Mouse (Mus musculus): ENCODE data around the gene Vwa8.

The Vwa8 gene

DNA sequence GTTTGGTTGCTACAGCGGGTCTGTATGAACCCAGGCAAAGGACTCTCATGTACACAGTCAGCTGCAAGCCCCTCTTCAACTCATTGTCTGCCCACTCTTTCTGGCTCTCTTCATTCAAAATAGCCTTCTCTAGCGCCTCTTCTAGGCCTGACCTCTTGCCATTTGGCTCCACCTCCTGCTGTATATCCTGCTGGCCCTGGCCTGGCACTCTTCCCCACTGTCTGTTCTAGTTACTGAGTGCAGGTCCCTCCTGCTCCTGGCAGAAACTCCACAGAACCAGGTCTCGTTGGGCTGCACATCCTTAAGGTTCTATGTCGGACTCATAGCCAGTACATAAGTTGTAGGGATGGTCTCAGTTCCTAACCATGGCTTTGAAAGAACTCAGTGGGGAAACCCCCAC is 293.5 kb downstream of the Vwa8 start:
- in situ Hi-C loops (cut with MseI, MboI) = no loop called here

DNA sequence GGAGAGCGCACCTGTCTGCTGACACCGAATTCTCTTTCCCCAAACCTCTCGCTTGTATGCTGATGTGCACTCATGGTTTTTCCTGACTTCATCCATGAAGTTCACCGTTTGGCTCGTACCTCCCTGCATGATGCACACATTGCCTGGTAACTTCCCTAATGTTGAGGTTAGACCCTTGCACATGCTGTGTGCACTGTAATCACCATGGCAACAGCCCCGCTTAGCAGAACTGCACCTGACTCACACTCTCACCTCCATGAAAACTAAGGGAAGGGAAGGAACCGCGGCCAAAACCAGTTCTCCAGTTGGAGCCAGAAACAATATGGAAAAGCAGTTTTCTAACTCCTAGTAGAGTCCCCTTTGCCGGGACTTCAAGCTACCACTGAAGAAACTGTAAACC is 294.8 kb downstream of the Vwa8 start:
- in situ Hi-C loops (cut with MseI, MboI) = no loop called here

DNA sequence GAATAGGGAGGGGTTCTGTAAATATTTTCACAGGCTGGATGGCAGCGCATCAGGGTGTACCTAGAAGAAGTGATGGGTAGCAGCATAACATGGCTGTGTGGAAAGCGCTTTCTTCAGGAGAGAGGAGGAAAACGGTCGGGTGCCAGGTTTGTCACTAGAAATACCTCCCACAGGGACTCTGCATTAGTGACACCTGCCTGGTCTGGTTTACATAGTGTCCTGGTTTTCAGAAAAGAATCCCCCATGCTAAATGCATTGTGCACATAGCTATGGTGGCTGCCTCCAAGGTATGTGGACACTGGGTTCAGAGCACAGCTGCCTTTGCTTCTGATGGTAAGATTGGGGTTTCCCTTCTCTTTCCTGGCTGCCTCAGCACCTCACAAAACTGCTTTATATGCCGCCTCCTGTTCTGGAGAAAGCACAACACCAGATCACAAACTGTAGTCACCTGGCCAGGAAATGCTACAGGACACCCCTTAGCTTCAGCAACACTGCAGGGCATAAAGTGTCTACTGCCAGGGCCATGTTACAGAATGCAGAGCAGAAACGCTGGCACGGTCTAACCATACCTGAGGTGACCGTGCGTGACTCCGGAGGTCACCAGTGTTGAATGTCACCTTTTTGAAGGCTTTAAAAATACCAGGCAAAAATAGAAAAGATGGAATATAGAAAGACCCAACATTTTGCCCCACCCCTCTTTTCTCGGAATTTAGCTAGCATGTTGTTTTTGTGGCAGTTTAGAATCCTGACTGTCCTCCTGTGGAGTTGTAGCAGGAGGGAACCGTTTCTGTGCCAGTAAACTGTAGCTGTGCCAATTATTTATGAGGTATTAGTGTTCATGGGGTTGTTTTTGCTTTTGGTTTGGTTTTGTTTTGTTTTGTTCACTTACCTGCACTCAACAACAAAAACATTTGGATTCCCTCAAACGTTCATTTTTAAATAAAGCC is 295.7 kb downstream of the Vwa8 start:
- in situ Hi-C loops (cut with MseI, MboI) = no loop called here

DNA sequence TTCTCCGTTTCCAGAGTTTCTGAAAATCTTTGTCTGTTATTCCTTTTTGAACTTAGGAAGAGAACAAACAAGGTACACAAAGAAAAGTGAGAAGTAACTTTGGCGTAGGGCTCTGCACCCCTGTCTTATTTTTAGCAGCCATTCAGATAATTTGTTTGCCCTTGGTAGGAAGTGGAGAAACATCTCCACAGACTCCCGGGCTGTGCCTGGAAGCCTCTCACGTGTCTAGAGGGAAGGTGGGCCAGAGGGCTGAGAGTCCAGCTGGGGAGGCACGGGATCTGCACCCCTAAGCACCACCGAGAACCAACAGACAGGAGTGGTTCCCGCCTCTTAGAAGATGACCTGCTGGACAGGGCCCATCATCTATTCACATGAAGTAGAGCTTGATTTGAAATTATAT is 302.9 kb downstream of the Vwa8 start:
- in situ Hi-C loops (cut with MseI, MboI) = no loop called here

DNA sequence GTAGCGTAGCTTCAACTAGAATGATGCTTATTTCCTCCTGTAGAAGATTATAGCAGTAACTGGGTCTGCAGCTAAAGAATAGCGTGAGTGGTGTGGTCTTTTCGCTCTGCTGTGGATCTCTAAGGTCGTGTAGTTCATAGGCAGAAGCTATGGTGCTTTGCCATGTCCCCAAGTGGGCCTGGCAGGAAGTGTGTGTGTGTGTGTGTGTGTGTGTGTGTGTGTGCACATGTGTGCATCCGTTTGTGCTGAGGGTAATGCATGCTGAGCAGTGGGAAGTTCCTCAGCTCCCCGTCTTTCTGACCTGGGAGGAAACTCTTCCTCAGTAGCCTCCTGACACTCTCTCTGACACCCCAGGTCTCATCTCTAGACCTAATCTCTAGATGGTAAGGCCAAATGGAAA is 305.0 kb downstream of the Vwa8 start:
- in situ Hi-C loops (cut with MseI, MboI) = no loop called here

DNA sequence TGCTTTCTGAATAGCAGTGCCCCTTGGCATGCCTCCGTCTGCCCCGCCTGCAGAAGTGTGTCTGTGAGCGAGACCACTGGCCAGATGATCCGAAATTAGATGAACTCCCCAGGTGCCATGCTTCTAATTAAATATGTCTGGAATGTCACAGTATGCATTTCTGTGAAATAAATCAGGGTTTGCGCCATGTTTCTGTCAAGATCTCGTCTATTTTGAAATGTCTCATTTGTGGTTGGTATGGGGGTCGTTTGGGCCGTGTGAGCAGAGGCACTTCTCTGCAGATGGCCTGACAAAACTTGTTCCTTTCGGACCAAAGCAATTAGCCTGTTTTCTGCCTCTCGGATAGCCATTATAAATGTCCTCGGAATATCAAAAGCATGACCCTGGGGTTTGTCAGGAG is 306.1 kb downstream of the Vwa8 start:
- in situ Hi-C loops (cut with MseI, MboI) = no loop called here

DNA sequence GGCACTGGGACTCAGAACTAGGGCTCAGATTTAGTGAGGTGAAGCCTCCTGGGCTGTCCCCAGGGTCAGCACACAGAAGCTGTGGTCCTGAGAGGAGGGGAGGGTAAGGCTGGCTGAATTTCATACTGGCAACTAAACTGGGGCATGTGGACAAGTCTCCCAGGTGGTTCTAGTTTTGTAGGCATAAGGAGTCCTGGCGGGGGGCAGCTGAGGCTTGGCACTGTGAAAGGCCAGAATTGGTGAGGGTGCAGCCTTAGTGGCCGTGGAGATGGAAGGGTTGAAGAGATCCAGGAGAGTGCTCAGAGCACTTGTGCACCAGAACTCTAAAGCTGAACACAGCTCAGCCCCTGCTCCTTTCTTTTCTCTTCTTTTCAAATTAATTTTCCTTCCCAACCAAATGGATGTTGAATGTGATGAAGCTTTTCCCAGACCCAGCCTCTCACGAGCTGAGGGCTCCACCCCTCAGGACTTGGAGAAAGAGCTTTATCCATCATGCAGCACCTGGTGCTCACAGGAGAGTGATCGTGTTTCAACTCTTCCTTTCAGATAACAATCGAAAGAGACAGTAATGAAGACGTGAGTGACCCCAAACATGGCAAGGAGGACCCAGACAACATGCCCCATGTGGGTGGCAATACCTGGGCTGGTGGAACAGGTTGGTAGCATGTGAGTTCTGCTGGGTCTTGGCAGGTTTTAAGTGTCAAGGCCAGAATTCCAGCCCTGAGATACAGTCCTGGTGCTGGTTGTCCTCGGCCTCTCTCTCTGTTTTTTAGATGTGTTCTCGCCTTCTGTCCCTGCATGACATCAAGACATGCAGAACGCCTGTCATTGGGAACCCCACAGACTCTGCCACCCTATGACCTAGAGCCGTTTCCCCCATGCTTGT is 307.9 kb downstream of the Vwa8 start:
- in situ Hi-C loops (cut with MseI, MboI) = no loop called here

DNA sequence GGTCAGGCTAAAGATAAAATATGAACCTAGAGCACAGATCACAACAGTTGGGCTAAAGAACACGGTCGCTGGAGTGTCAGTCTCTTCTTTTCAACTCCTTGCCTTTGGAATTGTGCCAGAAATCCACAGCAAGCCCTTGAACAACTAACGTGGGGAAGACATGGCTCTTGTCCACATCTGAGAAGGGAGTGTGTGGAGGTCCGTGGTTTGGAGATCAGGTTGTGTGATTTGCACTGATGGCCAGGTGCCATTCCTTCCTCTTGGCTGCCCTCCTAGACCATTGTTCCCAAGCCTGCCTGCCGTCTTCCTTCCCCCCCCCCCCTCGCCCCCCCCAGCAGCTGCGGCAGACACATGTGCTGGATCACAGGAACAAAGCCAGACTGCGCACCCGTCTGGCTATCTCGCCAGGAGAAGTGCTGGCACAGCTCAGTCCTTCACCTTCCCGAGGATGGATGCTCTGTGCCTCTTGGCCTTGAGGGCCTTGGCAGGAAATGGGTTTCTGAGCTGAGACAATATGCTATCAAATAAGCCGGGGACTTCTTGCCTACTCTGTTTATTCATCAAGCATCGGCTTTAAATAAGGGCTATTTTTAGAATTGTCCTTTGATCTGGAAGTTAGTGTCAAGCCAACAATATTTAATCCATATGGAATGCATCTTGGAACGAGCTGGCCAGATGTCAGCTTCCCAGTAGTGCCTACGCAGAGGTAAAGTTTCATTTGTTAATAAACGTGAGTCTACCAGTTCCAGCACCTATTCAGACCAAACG is 308.8 kb downstream of the Vwa8 start:
- in situ Hi-C loops (cut with MseI, MboI) = no loop called here

DNA sequence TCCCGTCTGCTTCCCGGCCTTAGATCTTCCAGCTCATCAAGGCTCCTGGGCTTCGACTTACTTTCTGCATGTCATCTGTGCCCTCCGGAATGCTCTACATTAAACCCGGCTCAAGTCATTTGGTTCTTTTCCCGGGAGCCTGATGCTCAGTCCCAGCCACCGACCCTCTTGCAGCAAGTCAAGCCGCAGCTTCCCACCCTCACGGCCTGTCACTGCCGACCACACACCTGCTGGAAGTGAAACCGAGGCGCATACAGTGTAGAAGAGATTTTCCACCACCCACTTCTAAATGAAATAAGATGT is 309.3 kb downstream of the Vwa8 start:
- in situ Hi-C loops (cut with MseI, MboI) = no loop called here

DNA sequence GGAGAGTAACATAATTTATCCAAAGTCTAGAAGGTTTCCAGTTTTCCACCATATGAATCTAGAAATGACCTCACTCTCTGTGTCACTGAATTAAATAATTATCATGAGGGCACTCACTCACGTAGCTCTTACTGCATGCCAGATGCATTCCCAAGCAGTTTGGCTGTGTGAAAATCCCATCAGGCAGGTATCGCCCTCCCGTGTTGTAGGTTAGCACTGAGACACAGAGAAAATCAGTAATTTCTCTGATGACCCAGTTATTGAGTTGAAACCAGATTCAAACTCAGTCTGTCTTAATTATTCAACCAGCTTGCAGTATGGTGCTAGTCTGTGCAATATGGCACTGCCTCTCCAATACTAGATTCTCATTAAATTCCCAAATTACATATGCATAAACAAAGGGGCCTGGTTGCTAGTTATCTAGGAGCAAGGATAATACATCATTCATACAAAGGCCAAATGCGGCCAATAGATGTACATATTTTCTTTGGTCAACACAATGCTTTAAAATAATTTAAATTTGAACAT is 309.9 kb downstream of the Vwa8 start:
- in situ Hi-C loops (cut with MseI, MboI) = no loop called here

DNA sequence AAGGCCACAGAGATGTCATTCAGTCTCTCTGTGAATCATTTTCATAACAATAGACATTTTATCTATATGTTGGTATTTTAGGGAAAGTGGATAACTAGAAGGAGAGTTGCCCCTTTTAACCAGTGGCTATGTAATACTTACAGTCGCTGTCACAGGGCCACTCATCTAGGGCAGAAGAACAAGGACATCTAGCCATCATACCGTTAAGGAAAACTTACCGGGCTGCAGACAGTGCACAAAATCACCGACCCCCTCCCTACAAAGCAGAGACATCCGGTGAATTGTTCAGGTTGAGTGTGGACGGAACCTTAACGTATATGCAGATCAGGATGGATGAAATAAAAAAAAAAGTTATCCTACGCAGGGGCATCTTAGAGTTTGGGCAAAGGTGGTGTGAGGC is 310.6 kb downstream of the Vwa8 start:
- in situ Hi-C loops (cut with MseI, MboI) = no loop called here

DNA sequence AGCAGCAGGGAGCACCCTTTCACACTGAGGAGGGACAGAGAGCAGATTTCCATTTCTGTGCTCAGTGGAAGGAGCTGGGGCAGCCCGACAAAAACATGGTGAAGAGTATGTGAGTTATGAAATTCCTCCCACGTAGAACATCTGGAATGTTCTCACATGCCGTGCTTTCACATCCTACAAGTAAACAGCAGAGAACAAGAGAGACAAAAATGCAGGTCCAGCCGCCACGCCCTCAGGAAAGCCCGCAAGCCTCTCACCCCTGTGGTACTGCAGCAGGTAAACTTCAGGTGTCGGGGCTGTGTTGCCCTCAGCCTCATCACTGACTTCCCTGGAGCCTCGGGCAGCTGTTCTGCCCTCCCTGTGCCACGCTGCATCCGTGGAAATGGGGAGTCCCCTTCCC is 311.6 kb downstream of the Vwa8 start:
- in situ Hi-C loops (cut with MseI, MboI) = loop anchor here in 1 of 2 experiments (10.0 kb wide), 1 partner anchor 164 kb away; no protein-coding TSS in a partner anchor

DNA sequence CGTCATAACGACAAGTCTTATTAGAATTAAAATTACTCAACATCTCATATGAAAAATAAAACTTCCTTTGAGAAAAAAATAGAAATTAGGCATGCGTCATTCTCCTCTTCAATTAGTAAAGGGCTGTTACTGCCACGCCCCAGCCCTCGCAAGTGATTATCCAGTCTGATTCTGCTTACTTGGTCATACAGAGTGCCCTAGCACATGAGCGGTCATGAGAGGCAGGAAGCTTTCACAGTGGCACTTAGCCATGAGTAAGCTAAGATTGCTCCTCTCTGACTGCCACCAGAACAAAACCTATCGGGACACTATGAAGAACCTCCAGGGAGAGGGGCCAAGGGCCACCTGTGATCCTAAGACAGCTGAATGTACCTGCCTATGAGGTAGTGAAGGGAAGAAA is 312.1 kb downstream of the Vwa8 start:
- in situ Hi-C loops (cut with MseI, MboI) = loop anchor here in 1 of 2 experiments (10.0 kb wide), 1 partner anchor 164 kb away; no protein-coding TSS in a partner anchor

DNA sequence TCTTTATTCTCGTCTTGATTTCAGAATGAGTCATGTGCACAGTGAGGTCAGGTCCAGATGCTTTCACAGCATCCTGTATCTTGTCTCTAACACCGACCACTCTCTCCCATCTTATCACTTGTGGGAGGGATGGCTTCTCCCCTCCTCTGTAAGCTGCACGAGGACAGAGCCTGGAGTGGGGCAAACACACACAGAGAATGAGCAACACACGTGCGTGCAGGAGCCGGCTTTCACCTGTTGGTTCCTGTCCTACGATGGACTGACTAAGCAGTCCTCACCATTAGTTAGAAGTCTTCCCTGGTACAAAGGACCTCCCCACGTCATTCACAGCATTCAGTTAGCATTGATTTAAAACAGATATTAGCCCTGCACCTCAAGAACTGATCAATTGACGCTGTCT is 312.9 kb downstream of the Vwa8 start:
- in situ Hi-C loops (cut with MseI, MboI) = loop anchor here in 1 of 2 experiments (10.0 kb wide), 1 partner anchor 163 kb away; no protein-coding TSS in a partner anchor

DNA sequence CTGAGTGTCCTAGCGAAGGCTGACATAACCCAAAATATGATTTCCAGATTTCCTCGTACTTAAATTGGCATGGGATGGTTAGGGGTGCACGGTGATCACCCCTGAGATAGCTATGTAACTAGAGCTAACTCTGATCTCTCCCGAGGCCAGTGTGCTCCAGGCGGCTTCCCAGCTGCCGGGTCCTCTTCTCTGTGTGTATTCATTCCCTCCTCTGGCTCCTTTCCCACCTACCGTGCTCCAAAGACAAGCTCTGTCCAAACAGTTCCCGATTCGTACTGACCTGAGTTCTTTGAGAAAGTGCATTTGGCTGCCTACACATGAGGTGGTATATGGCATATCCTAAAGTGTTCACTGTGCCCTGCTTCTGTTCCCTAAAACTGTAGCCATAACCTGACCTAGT is 313.8 kb downstream of the Vwa8 start:
- in situ Hi-C loops (cut with MseI, MboI) = loop anchor here in 1 of 2 experiments (10.0 kb wide), 1 partner anchor 162 kb away; no protein-coding TSS in a partner anchor

DNA sequence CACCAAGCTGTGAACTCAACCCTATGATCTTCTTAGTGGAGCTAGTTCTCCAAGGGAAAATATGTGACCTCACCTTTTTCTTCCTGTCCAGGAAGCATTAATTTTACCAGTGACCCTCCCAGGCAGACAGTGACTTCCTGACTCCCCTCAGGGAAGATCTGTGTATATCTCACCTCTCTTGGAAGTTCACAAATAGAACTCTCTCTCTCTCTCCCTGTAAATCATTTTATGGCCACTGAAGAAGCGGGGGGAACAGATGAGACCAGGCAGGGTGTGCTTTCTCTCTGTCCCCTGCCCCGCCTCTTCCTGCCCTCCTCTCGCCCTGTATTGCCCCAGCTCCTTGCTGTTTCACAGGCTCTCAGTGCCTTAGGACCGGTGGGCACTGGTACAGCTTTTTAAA is 315.5 kb downstream of the Vwa8 start:
- in situ Hi-C loops (cut with MseI, MboI) = loop anchor here in 1 of 2 experiments (10.0 kb wide), 1 partner anchor 160 kb away; no protein-coding TSS in a partner anchor

DNA sequence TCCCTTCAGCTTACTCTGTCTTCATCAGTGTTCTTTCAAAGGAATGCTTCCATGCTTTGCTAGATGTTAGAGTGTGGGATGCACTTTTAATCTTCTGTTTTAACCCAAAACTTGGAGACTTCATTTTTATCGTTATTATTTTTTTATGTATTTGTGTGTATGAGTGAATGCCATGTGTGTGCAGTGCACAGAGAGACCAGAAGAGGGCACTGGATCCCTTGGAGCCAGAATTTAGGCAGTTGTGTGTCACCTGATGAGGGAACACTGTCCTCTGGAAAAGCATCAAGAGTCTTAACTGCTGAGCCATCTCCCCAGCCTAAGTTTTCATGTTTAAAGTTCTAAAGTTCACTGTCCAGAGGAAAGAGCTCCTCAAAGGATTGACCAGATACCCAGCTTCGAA is 316.1 kb downstream of the Vwa8 start:
- in situ Hi-C loops (cut with MseI, MboI) = loop anchor here (5.0 to 10.0 kb wide), 2 partner anchors 157 to 160 kb away; no protein-coding TSS in a partner anchor

DNA sequence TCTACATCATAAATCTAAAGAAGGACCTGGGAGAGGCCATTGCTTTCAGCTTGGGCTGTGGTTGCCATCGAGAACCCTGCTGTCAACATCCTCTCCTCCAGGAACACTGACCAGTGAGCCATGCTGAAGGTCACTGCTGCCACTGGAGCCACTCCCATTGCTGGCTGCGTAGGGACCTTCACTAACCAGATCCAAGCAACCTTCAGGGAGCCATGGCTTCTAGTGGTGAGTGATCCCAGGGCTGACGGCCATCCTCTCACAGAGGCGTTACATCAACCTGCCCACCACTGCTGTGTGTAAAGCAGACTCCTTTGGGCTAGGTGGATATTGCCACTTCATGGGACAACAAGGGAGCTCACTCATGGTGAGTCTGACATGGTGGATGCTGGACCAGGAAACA is 325.7 kb downstream of the Vwa8 start:
- in situ Hi-C loops (cut with MseI, MboI) = no loop called here

DNA sequence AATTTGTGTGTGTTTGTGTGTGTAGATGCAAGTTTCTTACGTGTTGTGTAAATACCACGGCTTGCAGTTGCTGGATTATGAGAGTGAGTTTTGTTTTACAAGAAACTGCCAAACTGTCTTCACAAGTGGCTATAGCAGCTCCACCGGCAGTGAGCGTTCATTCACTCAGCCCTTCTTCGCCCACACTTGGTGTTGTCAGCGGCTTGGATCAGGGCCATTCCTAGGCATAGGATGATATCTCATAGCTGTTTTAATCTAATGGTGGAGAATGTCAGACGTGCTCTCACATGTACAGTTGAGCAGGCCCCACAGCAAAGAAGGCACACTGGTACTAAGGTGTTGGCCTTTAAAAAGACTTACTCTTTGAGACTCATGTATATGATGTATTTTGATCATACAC is 328.9 kb downstream of the Vwa8 start:
- in situ Hi-C loops (cut with MseI, MboI) = no loop called here

DNA sequence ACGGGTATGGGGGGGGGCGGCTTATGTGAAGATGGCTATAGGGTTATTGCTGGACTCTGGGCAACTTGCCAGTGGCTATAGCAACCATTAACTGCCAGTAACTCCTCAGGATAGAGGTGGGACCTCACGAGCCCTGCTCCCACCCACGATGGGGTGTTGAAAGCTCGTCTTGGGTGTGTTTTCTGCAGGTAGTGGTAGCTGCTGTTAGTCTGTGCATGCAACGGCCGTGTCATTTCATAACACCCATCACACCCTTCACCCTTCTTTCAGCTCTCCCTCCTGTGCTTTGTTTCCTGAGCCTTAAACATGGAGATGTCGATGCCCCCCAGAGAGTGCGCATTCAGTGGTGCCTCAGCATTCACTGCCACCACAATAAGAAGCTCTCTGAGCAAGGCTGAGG is 329.4 kb downstream of the Vwa8 start:
- in situ Hi-C loops (cut with MseI, MboI) = no loop called here

DNA sequence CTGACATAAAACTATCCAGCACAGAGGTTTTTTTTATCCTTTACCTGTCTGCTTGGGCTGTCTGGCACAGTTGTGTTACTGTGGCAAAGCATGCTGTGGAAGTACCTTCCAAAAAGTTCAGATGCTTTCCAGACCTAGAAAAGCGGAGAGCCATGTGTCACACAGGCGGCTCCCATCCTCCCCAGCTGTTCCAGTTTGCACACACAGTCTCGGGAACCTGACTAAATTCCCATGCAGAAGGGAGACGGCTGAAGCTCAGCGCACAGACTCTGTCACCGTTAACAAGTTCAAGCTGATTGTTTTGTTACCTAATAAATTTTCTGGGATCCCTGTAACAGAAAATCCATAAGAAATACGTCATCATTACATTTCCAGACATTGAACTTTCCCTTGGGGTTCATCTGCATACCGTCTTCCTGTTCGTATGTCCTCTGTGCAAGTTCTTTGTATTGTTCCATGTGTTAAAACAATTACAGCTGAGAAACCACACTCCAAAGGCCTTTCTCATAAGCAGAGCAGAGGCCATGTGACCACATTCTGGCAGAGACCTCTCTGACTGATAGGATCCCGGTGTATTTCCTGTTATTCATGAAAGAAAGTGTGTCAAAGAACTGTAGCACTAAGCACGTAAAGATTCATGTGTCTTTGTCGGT is 331.4 kb downstream of the Vwa8 start:
- in situ Hi-C loops (cut with MseI, MboI) = no loop called here
